Mouse (Mus musculus): ENCODE data around the gene Supt20.
A peak's percentile ranks its signal among the peaks of the same experiment; 100 is the strongest.

- TF ChIP-seq EP300 (IDR thresholded peaks at IDR 0.05; ENCODE audit: low read depth) (no peak), CTCF (IDR thresholded peaks at IDR 0.05; ENCODE audit: low read depth) (peak; percentile 72)
These were observed 19.8 kb upstream of the Supt20 start for GRCm38 (mm10) chr3:54672557-54673529.

Data from liver, postnatal 0 days (tissue).